ENCODE assay signal across 9 mouse cellular contexts in genomic region chr14:78535366-78535765, GRCm38 (mm10). TPM values are rescaled to one million over a fixed set of nuclear protein-coding genes. Genes with fewer than 3 reads are reported as not detected.
DNase-seq lines count a peak whose midpoint lies in the region; ATAC-seq and TF ChIP-seq lines count a peak whose summit lies in the region.
"Had no signal": no experiment of that assay in that cellular context is flagged by ENCODE, and none has a peak within 500 bp of the region (broad histone marks: within the 10 kb centered on the region; RNA-seq: fewer than 3 reads in every experiment).

No protein-coding gene starts in this region.

- H3K4me1 ChIP-seq in kidney, adult 2 months (ENCODE audit: control insufficient read depth, insufficient read depth, low read length) = peaks cover 28% of the 10 kb centered on the region; the same call in 1 of the 2 replicates
- peaks cover 39% of the 10 kb centered on the region for H3K4me1 ChIP-seq in hindbrain, embryonic 14.5 days (replicated peaks; ENCODE audit: control insufficient read depth, insufficient read depth, low read length)
- H3K4me1 ChIP-seq in midbrain, embryonic 14.5 days (ENCODE audit: control insufficient read depth, insufficient read depth, low read length) = peaks cover 25% of the 10 kb centered on the region

- H3K9me3 ChIP-seq in hindbrain, embryonic 14.5 days (ENCODE audit: control insufficient read depth, low read length) = no peaks in the 10 kb centered on the region
- H3K9me3 ChIP-seq in midbrain, embryonic 14.5 days (ENCODE audit: control insufficient read depth, low read length) = no peaks in the 10 kb centered on the region

- intact Hi-C loops in gastrocnemius, postnatal 14 days (cut with DNase I; ENCODE audit: low total_unique reads) = no loop called here

- H3K4me2 ChIP-seq in hindbrain, embryonic 14.5 days (replicated peaks) = peak overlapping the region; percentile 69
- H3K4me2 ChIP-seq in midbrain, embryonic 14.5 days (ENCODE audit: low read length) = peak overlapping the region; percentile 62

- H3K27ac ChIP-seq in kidney, adult 2 months (ENCODE audit: insufficient read depth, low read depth, low read length) = peak overlapping the region; percentile 49; the same call in 1 of the 2 replicates
- peak overlapping the region; percentile 94; the same call in 1 of the 2 replicates for H3K27ac ChIP-seq in hindbrain, embryonic 14.5 days
- H3K27ac ChIP-seq in midbrain, embryonic 14.5 days (replicated peaks; ENCODE audit: low read depth, low read length) = no peak overlapping the region; the same call in 1 of the 2 replicates

- H3K4me3 ChIP-seq in kidney, adult 2 months (ENCODE audit: insufficient read depth, low read depth, low read length) = no peak overlapping the region
- peak overlapping the region; percentile 88 for H3K4me3 ChIP-seq in hindbrain, embryonic 14.5 days (replicated peaks; ENCODE audit: low read length)
- H3K4me3 ChIP-seq in midbrain, embryonic 14.5 days (replicated peaks; ENCODE audit: low read depth, low read length) = peak overlapping the region; percentile 82

- WGBS in kidney, adult 2 months = 41% methylated on average over 2 of the region's 2 CpGs
- 29% methylated on average over 2 of the region's 2 CpGs for WGBS in hindbrain, embryonic 14.5 days
- 11% methylated on average over 2 of the region's 2 CpGs for WGBS in midbrain, embryonic 14.5 days

- H3K9ac ChIP-seq in hindbrain, embryonic 14.5 days = peak overlapping the region; percentile 95
- H3K9ac ChIP-seq in midbrain, embryonic 14.5 days (replicated peaks; ENCODE audit: low read length) = peak overlapping the region; percentile 97; the same call in 1 of the 2 replicates

- no peak for DNase-seq in kidney, adult 2 months
- DNase-seq in kidney, postnatal 14 days = no peak
- peak; percentile 2 for DNase-seq in c-Kit-negative CD71-positive TER-119-positive erythroid progenitor cells, embryonic 14.5 days (ENCODE audit: low read depth, low spot score)
- no peak for DNase-seq in hindbrain, embryonic 14.5 days (ENCODE audit: low spot score)
- DNase-seq in midbrain, embryonic 14.5 days = peak; percentile 31
- no peak for DNase-seq in gastrocnemius, postnatal 14 days
- DNase-seq in right cerebral cortex, postnatal 25 days = no peak
- no peak for DNase-seq in thymus, postnatal 0 days (ENCODE audit: low spot score)

- no peaks in the 10 kb centered on the region for H3K36me3 ChIP-seq in kidney, adult 2 months (ENCODE audit: control insufficient read depth, insufficient read depth, low read length)
- no peaks in the 10 kb centered on the region for H3K36me3 ChIP-seq in hindbrain, embryonic 14.5 days (replicated peaks; ENCODE audit: control insufficient read depth, insufficient read depth)
- H3K36me3 ChIP-seq in midbrain, embryonic 14.5 days (ENCODE audit: control insufficient read depth, insufficient read depth, low read length) = no peaks in the 10 kb centered on the region

- ATAC-seq in hindbrain, embryonic 14.5 days (ENCODE audit: low FRiP score) = no peak
- ATAC-seq in midbrain, embryonic 14.5 days (ENCODE audit: low FRiP score, low TSS enrichment) = no peak

- no peak for TF ChIP-seq CTCF in kidney, adult 2 months (conservative IDR thresholded peaks at IDR 0.05; ENCODE audit: insufficient read depth, insufficient read length, low read depth, low read length)

- TF ChIP-seq POLR2A in kidney, adult 2 months (IDR thresholded peaks at IDR 0.05; ENCODE audit: low read depth, low read length) = no peak

- H3K27me3 ChIP-seq in kidney, adult 2 months (replicated peaks; ENCODE audit: control insufficient read depth, insufficient read depth, low read length) = no peaks in the 10 kb centered on the region
- no peaks in the 10 kb centered on the region for H3K27me3 ChIP-seq in hindbrain, embryonic 14.5 days (ENCODE audit: control insufficient read depth, insufficient read depth, low read length)
- no peaks in the 10 kb centered on the region for H3K27me3 ChIP-seq in midbrain, embryonic 14.5 days (ENCODE audit: control insufficient read depth, insufficient read depth, low read length)
- H3K27me3 ChIP-seq: Patski had no signal

RNA-seq across cellular contexts. Expression of gene Akap11, which starts 1.2 kb away (rescaled TPM):
- 7.0 and 9.1 TPM in 2 replicates for polyA plus RNA-seq in kidney, adult 2 months (2012; rRNA removed)
- 34.5 and 36.7 TPM in 2 replicates for polyA plus RNA-seq in hindbrain, embryonic 14.5 days (2014; fragmentation: Nextera tagmentation; extraction: Ambion mirVana)
- polyA plus RNA-seq in midbrain, embryonic 14.5 days (2014; fragmentation: Nextera tagmentation; extraction: Ambion mirVana) = 39.6 and 40.6 TPM in 2 replicates
- 10 to 100 TPM; 18.1 to 20.3 TPM for total RNA-seq in gastrocnemius, postnatal 14 days (2021)
- 13.9 and 14.5 TPM in 2 replicates for polyA plus RNA-seq in thymus, postnatal 0 days (2015; fragmentation: Nextera tagmentation; extraction: Ambion mirVana)

Comparison
In these comparisons a context has a peak if more than half of its experiments do, and no peak if none do; other contexts are left out.
1. DNase-seq: peak in c-Kit-negative CD71-positive TER-119-positive erythroid progenitor cells, embryonic 14.5 days (single experiment) and midbrain, embryonic 14.5 days (single experiment); none in kidney, adult 2 months (single experiment), kidney, postnatal 14 days (single experiment), hindbrain, embryonic 14.5 days (single experiment), gastrocnemius, postnatal 14 days (single experiment), right cerebral cortex, postnatal 25 days (single experiment) and thymus, postnatal 0 days (single experiment).